Mouse (Mus musculus): ENCODE data around the gene Sec24a. TPM values are rescaled to one million over a fixed set of nuclear protein-coding genes. Genes with fewer than 3 reads are reported as not detected.
"Not testable (repeated sequence)": the region's sequence is repeated elsewhere in the genome, so short reads cannot be mapped to it uniquely, and the experiment has no call there.

The Sec24a gene
- 10 to 100 TPM; 24.8 to 25.8 TPM for total RNA-seq (2021)
- long read RNA-seq, full-length matches to known transcripts: 2 of 4 reads
- long read RNA-seq, partial matches to known transcripts: 1 of 4 reads
- long read RNA-seq, other reads (novel, unspliced or antisense): 1 of 4 reads

- peak; percentile 83 to 89 for DNase-seq (ENCODE audit: low spot score in 2 of 2)
These were observed at the start of gene Sec24a, which contains the start of gene Sar1b for GRCm38 (mm10) chr11:51763213-51763907. Gene Sec24a (minus strand): TSS chr11:51763634. Gene Sar1b (plus strand): TSS chr11:51763687.

DNA sequence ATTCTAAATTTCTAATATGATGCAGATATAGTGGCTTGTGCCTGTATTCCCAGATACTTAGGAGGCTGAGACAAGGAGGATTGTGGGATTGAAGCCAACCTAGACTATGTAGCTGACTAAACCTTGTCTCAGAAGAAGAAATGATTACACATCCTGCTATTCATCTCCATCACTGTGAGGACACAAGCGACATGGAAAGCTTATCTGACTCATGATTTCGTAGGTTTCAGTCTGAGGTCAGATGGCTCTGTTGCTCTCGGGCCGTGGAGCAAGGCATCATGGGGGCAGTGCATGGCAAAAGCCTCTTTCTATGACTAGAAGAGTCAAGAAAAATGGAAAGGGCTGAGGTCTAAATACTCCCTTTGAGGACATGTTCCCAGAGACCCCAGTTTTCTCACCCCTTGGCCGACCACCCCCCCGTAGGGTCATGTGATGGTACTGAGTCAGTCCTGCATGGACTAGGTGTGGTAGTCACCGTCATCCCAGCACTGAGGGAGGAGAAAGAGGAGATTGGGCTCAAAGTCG is 48.6 kb upstream of the Sec24a start:
- DNase-seq (ENCODE audit: low spot score in 2 of 2): no peak

DNA sequence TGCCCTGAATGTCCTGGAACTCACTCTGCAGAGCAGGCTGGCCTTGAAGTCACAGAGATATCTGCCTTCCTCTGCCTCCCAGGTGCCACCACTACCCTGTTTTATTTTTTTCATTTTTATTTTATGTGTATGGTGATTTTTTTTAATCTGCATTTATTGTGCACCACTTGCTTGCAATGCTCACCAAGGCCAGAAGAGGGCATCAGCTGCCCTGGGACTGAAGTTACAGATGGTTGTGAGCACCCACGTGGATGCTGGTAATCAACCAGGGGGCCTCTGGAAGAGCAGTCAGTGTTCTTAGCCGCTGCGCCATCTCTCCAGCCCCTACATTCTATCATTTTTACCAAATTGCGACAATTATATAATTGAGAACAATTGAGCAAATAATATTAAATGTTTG is 47.8 kb upstream of the Sec24a start:
- DNase-seq (ENCODE audit: low spot score in 2 of 2): no peak

DNA sequence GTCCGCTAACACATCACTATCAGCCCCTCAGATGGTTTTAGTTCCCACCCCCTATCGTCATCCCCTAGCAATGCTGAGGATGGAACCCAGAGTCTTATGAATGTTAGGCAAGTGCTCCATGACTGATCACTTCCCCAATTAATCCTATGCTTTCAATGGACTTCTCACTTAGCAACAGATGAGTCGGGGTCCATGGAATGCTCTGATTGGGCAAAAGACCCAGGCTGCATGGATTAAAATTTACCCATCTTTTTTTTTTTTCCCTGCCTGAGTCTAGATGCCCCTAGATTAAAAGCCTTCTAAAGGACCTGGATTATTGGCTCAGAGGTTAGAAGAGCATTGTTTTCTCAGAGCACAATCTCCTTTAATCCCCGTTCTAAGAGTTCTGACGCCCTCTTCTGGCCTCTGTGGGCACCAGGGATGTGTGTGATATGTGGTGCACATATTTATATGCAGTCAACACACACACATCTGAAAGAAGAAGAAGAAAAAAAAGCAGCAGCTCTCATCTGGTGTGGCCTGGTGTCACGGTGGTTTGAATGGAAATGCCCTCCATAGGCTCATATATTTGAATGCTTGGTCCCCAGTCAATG is 46.3 kb upstream of the Sec24a start:
- DNase-seq (ENCODE audit: low spot score in 2 of 2): peak; percentile 57 to 62

GRCm38 (mm10) chr11:51807108-51807879 is 43.9 kb upstream of the Sec24a start:
- no peak for DNase-seq (ENCODE audit: low spot score in 2 of 2)

DNA sequence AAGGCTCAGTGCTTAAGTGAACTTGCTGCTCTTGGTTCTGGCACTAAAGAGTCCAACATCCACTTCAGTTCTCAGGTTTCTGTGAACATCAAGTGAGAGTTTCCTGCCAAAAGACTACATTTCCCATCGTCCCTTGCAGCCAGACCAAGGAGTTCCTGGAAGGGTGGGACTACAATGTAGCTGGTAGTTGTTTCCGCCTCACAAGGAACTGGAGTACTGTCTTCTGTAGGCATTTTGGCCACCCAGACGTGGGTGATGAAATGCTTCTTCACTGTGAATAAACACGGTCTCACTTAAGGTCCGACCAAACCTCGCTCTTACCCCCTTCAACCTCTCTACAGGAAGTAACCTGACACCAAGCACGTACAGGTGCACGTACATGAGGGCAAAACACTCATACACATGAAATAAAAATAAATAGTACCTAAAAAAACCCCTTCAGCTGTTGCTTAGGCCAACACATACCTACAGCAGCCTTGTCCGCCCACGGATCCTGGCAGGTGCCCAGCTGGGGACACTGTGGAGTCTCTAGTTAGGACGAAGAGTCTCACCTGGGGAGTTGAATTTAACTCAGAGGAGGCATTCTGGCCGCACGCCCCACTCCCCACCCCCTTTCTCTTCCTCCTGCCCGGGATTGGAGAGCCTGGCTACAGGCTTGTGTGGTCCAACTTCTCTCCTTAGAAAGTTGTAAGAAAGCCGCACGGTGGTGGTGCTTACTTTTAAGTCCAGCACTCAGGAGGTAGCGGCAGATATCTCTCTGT is 42.0 kb upstream of the Sec24a start:
- DNase-seq (ENCODE audit: low spot score in 2 of 2): peak; percentile 61 to 69

DNA sequence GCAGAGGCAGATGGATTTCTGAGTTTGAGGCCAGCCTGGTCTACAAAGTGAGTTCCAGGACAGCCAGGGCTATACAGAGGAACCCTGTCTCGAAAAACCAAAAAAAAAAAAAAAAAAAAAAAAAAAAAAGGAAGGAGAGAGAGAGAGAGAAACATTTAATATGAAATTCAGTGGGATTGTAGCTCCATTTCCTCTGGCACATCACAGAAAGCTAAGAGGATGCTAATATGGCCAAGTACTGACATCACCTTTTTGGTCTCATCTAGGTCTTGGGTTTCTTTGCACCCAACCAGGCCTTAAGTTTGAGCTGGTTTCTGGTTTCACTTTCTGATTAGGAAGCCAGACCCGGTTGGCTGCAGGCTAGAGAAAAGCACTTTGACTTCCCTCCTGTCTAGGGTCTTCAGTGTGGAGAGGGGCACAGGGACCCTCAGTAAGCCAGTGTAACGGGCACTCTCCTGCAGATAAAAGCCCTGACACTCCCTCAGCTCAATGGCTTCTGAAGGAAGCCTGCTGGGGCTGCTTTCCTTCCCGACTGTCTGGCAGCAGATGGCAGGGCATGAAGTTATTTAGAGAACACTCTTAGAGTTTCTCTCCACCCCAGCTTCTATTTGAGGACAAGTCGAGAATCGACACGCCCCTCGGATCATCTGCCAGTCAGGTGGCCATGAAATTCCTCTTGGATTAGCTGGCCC is 37.3 kb upstream of the Sec24a start:
- DNase-seq (ENCODE audit: low spot score in 2 of 2): no peak

DNA sequence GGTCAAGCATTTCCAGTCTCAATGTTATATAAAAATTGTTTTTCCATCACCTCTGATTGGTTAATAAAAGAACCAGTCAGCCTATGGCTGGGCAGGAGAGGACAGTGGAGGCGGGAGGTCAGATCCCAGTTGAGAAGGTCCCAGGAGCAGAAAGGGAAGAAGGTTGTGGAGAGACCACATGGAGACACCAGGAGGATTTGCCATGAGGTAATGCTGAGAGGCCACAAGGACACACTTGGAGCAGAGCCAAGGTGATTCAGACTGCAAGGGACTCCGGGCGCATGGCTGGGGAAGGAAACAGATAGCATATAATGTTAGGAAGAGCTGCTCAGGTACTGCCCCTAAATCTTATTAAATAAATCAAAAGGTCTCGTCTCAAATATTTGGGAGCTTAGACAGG is 32.8 kb upstream of the Sec24a start:
- no peak for DNase-seq (ENCODE audit: low spot score in 2 of 2)

DNA sequence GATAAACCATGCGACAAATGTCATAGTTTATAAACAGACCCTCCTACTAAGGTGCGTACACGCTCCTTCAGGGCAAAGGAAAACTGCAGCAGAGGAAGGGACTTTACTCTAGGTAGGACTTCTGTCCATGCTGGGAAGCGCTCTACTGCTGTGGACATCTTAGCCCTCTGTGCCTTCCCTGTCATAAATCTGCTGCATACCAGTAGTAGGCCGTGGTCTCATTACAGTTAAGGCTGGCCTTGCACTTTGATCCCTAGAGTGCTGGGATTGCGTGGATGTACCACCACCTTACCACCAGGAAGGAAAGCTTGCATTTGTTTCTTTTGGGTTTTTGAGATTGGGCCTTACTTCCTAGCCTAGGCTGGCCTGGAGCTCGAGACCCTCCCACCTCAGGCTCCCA is 27.2 kb upstream of the Sec24a start:
- DNase-seq (ENCODE audit: low spot score in 2 of 2): no peak

DNA sequence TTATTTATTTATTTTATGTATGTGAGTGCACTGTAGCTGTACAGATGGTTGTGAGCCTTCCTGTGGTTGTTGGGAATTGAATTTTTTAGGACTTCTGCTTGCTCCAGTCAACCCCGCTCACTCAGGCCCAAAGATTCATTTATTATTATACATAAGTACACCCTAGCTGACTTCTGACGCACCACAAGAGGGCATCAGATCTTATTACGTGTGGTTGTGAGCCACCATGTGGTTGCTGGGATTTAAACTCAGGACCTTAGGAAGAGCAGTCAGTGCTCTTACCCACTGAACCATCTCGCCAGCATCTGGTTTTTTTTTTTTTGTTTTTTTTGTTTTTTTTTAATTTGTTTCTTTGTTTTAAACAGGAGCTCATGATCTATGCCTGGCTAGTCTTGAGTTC is 26.3 kb upstream of the Sec24a start:
- DNase-seq (ENCODE audit: low spot score in 2 of 2): not testable (repeated sequence)

DNA sequence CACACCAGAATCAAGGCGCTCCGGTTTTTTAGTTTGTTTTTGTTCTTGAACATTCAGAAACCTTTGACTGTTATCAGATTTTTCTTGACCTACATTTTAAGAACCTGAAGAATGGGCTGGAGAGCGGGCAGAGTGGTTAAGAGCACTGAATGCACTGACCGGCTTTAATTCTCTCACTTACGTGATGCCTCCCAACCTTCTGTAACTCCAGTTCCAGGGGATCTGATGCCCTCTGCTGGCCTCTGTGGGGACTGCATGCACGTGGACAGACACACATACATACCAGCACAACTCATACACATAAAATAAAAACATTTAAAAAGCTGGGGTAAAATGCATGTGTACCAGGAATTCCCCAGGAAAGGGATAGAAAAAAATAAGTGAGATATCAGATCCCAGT is 22.5 kb upstream of the Sec24a start:
- DNase-seq (ENCODE audit: low spot score in 2 of 2): peak; percentile 35 to 46

GRCm38 (mm10) chr11:51782721-51783120 is 19.3 kb upstream of the Sec24a start:
- DNase-seq (ENCODE audit: low spot score in 2 of 2): no peak

DNA sequence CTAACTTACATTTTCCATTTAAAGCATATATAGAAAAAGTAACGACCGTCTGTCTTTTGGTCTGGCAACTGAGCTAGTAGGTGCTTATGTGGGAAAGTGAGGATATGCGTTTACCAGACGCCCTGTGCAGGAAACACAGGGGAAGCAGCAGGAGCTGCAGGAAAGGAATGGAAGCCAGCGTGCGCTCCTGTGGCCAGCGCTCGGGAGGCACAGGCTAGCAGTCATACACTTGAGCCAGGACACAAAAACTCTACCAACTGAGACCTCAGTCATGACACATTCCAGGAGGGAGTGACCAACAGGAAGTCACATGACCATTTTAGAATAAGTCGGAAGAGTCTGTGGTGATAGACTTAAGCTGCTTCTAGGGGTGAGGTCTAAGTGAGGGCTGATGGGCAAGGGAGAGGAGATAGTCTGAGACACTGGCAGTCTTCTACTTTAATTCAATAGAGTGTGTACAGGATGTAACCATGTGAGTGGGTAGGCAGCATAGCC is 17.4 kb upstream of the Sec24a start:
- DNase-seq (ENCODE audit: low spot score in 2 of 2): no peak

DNA sequence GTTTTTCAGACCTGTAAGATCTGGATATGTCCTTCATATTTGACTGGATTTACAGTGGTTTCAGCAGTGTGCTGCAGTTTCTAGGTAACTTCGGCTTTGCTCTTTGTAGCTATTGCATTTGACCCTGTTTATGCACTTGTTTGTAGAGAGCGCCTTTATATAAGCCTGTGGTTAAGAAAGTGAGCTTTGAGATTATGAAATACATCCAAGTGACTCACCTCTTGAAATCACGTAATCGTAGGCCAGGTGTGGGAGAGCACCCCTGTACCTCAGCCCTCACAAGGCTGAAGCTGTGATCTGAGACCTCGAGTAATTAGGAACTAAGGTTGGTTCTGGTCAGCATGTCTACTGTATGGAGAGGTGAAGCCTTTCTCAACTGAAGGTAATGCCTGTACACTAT is 14.0 kb upstream of the Sec24a start:
- no peak for DNase-seq (ENCODE audit: low spot score in 2 of 2)

- DNase-seq (ENCODE audit: low spot score in 2 of 2): no peak
These were observed 12.1 kb upstream of the Sec24a start for GRCm38 (mm10) chr11:51775507-51775906.

- DNase-seq (ENCODE audit: low spot score in 2 of 2): no peak
These were observed 4.9 kb upstream of the Sec24a start for GRCm38 (mm10) chr11:51768296-51768695.

GRCm38 (mm10) chr11:51767579-51768220 is 4.3 kb upstream of the Sec24a start:
- no peak for DNase-seq (ENCODE audit: low spot score in 2 of 2)

DNA sequence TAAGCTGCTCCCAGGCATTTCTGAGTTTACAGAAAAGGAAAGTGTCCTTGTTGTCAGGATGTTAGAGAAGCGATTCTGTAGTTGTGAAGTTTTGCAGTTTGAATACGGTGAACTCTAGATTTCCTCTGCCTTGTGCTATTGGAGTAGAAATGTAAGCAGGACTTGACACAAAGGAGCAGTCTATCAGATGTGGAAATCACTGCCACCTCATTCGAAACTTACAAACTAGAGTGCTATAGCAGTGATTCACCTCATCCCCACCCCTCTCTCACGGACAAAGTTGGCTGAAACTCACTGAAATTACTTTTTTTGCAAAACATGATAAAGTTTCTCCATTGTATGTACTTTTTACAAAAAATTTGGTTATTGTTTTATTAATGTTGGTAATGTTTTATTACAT is 1.4 kb upstream of the Sec24a start:
- no peak for DNase-seq (ENCODE audit: low spot score in 2 of 2)

GRCm38 (mm10) chr11:51763955-51764354 is 521 bp upstream of the Sec24a start:
- no peak for DNase-seq (ENCODE audit: low spot score in 2 of 2)

GRCm38 (mm10) chr11:51761241-51761640 is 2.2 kb downstream of the Sec24a start:
- no peak for DNase-seq (ENCODE audit: low spot score in 2 of 2)
